Mouse (Mus musculus): ENCODE data around the gene Cdh4. TPM values are rescaled to one million over a fixed set of nuclear protein-coding genes. Genes with fewer than 3 reads are reported as not detected.
A peak's percentile ranks its signal among the peaks of the same experiment; 100 is the strongest.

Gene Cdh4
- polyA plus RNA-seq, 1 experiment = not detected

GRCm38 (mm10) chr2:179873315-179873714 lies 431.1 kb downstream of the Cdh4 start:
- Histone ChIP-seq H3K4me3 (no peak overlapping the region), H3K27me3 (ENCODE audit: control insufficient read depth, insufficient read depth, insufficient read length) (peaks cover 8% of the 10 kb centered on the region), H3ac (ENCODE audit: control insufficient read depth, insufficient read length) (no peak overlapping the region), H3K4me2 (ENCODE audit: low read depth) (no peak overlapping the region), H3K79me2 (ENCODE audit: control insufficient read depth, insufficient read depth) (no peaks in the 10 kb centered on the region), H3K36me3 (ENCODE audit: control insufficient read depth, insufficient read depth) (no peaks in the 10 kb centered on the region)
- TF ChIP-seq USF1 (IDR thresholded peaks at IDR 0.05; ENCODE audit: low read depth) = peak; percentile 45
- no peak for TF ChIP-seq MYOD1 (IDR thresholded peaks at IDR 0.05; ENCODE audit: control insufficient read depth in 1 of 3, insufficient read length in 2 of 3, low read depth in 2 of 3)
- TF ChIP-seq REST (IDR thresholded peaks at IDR 0.05; ENCODE audit: insufficient read depth, insufficient read length) = no peak
- TF ChIP-seq TCF12 (IDR thresholded peaks at IDR 0.05; ENCODE audit: insufficient read depth, poor library complexity, severe bottlenecking) = no peak
- TF ChIP-seq CEBPB (IDR thresholded peaks at IDR 0.05; ENCODE audit: insufficient read depth, poor library complexity, severe bottlenecking) = no peak
- TF ChIP-seq POLR2A (IDR thresholded peaks at IDR 0.05; ENCODE audit: insufficient read length, low read depth) = no peak
- TF ChIP-seq POLR2AphosphoS2 (IDR thresholded peaks at IDR 0.05; ENCODE audit: insufficient read length, low read depth) = no peak
- TF ChIP-seq TCF3 (IDR thresholded peaks at IDR 0.05; ENCODE audit: insufficient read length, low read depth) = no peak

- H3K4me2 ChIP-seq (ENCODE audit: low read depth) = no peak overlapping the region
- no peaks in the 10 kb centered on the region for H3K36me3 ChIP-seq (ENCODE audit: control insufficient read depth, insufficient read depth)
- no peak overlapping the region for H3K4me3 ChIP-seq
- no peaks in the 10 kb centered on the region for H3K79me2 ChIP-seq (ENCODE audit: control insufficient read depth, insufficient read depth)
- H3ac ChIP-seq (ENCODE audit: control insufficient read depth, insufficient read length) = no peak overlapping the region
- H3K27me3 ChIP-seq (ENCODE audit: control insufficient read depth, insufficient read depth, insufficient read length) = peaks cover 8% of the 10 kb centered on the region
- TF ChIP-seq REST (IDR thresholded peaks at IDR 0.05; ENCODE audit: insufficient read depth, insufficient read length) (no peak), TCF3 (IDR thresholded peaks at IDR 0.05; ENCODE audit: insufficient read length, low read depth) (no peak), POLR2AphosphoS2 (IDR thresholded peaks at IDR 0.05; ENCODE audit: insufficient read length, low read depth) (no peak), TCF12 (IDR thresholded peaks at IDR 0.05; ENCODE audit: insufficient read depth, poor library complexity, severe bottlenecking) (no peak), E2F4 (IDR thresholded peaks at IDR 0.05; ENCODE audit: insufficient read depth) (no peak)
Observed at GRCm38 (mm10) chr2:179875147-179875546, 432.9 kb downstream of the Cdh4 start.

DNA sequence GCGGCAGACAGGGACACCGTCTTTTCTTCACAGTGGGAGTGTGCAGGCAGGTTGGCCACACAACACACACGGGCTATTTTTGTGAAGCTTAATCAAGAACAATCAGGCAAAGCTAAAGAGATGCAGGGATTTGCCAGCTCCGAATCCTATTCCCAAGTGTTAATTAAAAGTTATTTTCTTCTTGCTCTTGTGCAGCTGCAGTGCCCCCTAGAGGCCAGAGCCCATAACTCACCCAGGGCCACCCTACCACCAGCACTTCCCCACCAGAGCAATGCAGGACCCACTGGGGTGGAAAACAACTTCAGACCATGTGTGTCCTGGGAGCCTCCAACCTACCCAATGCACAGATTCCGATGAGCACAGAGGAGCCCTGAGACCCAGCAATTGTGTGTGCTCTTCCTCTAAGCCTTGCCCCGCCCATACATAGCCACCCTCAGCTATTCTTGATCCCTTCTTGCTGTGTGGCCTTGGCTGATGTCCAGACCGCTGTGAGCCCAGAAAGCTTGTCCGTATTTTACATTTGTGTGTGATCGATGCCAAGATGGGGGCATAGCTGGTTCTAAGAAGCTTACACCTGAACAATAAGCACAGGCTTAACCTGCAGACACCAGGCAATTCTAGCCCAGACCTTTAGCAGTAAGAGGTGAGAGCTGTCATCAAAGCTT lies 435.5 kb downstream of the Cdh4 start:
- H3K4me3 ChIP-seq = no peak overlapping the region
- H3K4me2 ChIP-seq (ENCODE audit: low read depth) = no peak overlapping the region
- H3K79me2 ChIP-seq (ENCODE audit: control insufficient read depth, insufficient read depth) = no peaks in the 10 kb centered on the region
- H3K27me3 ChIP-seq (ENCODE audit: control insufficient read depth, insufficient read depth, insufficient read length) = peaks cover 8% of the 10 kb centered on the region
- no peak for TF ChIP-seq POLR2AphosphoS2 (IDR thresholded peaks at IDR 0.05; ENCODE audit: insufficient read length, low read depth)
- no peak for TF ChIP-seq SRF (IDR thresholded peaks at IDR 0.05; ENCODE audit: control insufficient read depth, insufficient read length, low read depth)
- no peak for TF ChIP-seq USF1 (IDR thresholded peaks at IDR 0.05; ENCODE audit: low read depth)
- TF ChIP-seq REST (IDR thresholded peaks at IDR 0.05; ENCODE audit: insufficient read depth, insufficient read length) = no peak
- no peak for TF ChIP-seq POLR2A (IDR thresholded peaks at IDR 0.05; ENCODE audit: insufficient read length, low read depth)
- no peak for TF ChIP-seq CEBPB (IDR thresholded peaks at IDR 0.05; ENCODE audit: insufficient read depth, poor library complexity, severe bottlenecking)
- TF ChIP-seq MYOG (IDR thresholded peaks at IDR 0.05; ENCODE audit: control insufficient read depth in 1 of 3, insufficient read depth in 1 of 3, insufficient read length in 2 of 3, low read depth in 2 of 3) = no peak
- no peak for TF ChIP-seq E2F4 (IDR thresholded peaks at IDR 0.05; ENCODE audit: insufficient read depth)
- TF ChIP-seq TCF3 (IDR thresholded peaks at IDR 0.05; ENCODE audit: insufficient read length, low read depth) = no peak
- TF ChIP-seq TCF12 (IDR thresholded peaks at IDR 0.05; ENCODE audit: insufficient read depth, poor library complexity, severe bottlenecking) = no peak
- no peak for TF ChIP-seq MYOD1 (IDR thresholded peaks at IDR 0.05; ENCODE audit: control insufficient read depth in 1 of 3, insufficient read length in 2 of 3, low read depth in 2 of 3)
- TF ChIP-seq MAX (IDR thresholded peaks at IDR 0.05; ENCODE audit: low read depth) = no peak
- no peak overlapping the region for H3ac ChIP-seq (ENCODE audit: control insufficient read depth, insufficient read length)
- no peaks in the 10 kb centered on the region for H3K36me3 ChIP-seq (ENCODE audit: control insufficient read depth, insufficient read depth)

DNA sequence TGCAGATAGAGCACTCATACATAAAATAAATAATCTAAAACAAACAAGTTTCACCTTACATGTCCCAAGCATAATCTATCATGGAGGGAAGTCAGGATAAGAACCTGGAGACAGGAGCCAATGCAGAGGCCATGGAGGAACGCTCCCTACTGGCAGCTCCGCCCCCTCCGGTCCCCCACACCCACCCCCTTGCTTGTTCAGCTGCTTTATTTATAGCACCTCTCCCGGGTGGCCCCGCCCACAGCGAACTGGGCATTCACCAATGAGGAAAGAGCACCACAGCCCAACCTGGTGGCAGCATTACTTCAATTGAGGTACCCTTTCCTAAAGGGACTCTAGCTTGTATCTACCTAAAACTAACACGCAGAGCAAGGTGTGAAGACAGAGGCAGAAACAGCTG lies 442.3 kb downstream of the Cdh4 start:
- no peak overlapping the region for H3K4me3 ChIP-seq
- no peak overlapping the region for H3K4me2 ChIP-seq (ENCODE audit: low read depth)
- no peak overlapping the region for H3ac ChIP-seq (ENCODE audit: control insufficient read depth, insufficient read length)
- no peaks in the 10 kb centered on the region for H3K79me2 ChIP-seq (ENCODE audit: control insufficient read depth, insufficient read depth)
- no peaks in the 10 kb centered on the region for H3K36me3 ChIP-seq (ENCODE audit: control insufficient read depth, insufficient read depth)
- no peak for TF ChIP-seq TCF3 (IDR thresholded peaks at IDR 0.05; ENCODE audit: insufficient read length, low read depth)
- no peak for TF ChIP-seq REST (IDR thresholded peaks at IDR 0.05; ENCODE audit: insufficient read depth, insufficient read length)
- no peak for TF ChIP-seq TCF12 (IDR thresholded peaks at IDR 0.05; ENCODE audit: insufficient read depth, poor library complexity, severe bottlenecking)
- TF ChIP-seq SRF (IDR thresholded peaks at IDR 0.05; ENCODE audit: control insufficient read depth, insufficient read length, low read depth) = no peak
- no peak for TF ChIP-seq POLR2AphosphoS2 (IDR thresholded peaks at IDR 0.05; ENCODE audit: insufficient read length, low read depth)
- no peak for TF ChIP-seq E2F4 (IDR thresholded peaks at IDR 0.05; ENCODE audit: insufficient read depth)
- TF ChIP-seq MYOG (IDR thresholded peaks at IDR 0.05; ENCODE audit: control insufficient read depth in 1 of 3, insufficient read depth in 1 of 3, insufficient read length in 2 of 3, low read depth in 2 of 3) = no peak
- no peak for TF ChIP-seq MYOD1 (IDR thresholded peaks at IDR 0.05; ENCODE audit: control insufficient read depth in 1 of 3, insufficient read length in 2 of 3, low read depth in 2 of 3)
- TF ChIP-seq CEBPB (IDR thresholded peaks at IDR 0.05; ENCODE audit: insufficient read depth, poor library complexity, severe bottlenecking) = no peak
- peaks cover 31% of the 10 kb centered on the region for H3K27me3 ChIP-seq (ENCODE audit: control insufficient read depth, insufficient read depth, insufficient read length)

- peaks cover 43% of the 10 kb centered on the region for H3K27me3 ChIP-seq (ENCODE audit: control insufficient read depth, insufficient read depth, insufficient read length)
- H3K36me3 ChIP-seq (ENCODE audit: control insufficient read depth, insufficient read depth) = no peaks in the 10 kb centered on the region
- no peak overlapping the region for H3K4me3 ChIP-seq
- TF ChIP-seq MYOD1 (IDR thresholded peaks at IDR 0.05; ENCODE audit: control insufficient read depth in 1 of 3, insufficient read length in 2 of 3, low read depth in 2 of 3) = peak in 2 of 3 experiments; percentile 44 to 47
- TF ChIP-seq E2F4 (IDR thresholded peaks at IDR 0.05; ENCODE audit: insufficient read depth) = no peak
- no peak overlapping the region for H3K4me2 ChIP-seq (ENCODE audit: low read depth)
- H3ac ChIP-seq (ENCODE audit: control insufficient read depth, insufficient read length) = no peak overlapping the region
- no peaks in the 10 kb centered on the region for H3K79me2 ChIP-seq (ENCODE audit: control insufficient read depth, insufficient read depth)
Observed at GRCm38 (mm10) chr2:179891048-179891447, 448.8 kb downstream of the Cdh4 start.

Data from myocyte (in vitro differentiated cells).